Mouse (Mus musculus) heart, adult 11 months (tissue): ENCODE data around the gene Olfr701.

ENCODE experiments used
- DNase-seq: peaks from one replicate; pipeline ENCODE4 v3.0.0; 2022

Gene Olfr701

GRCm38 (mm10) chr7:106813829-106814228 lies at the start of gene Olfr701:
Olfr701 (plus strand) TSS chr7:106814129.
- DNase-seq = no peak

GRCm38 (mm10) chr7:106788330-106788729 lies 25.6 kb upstream of the Olfr701 start:
- DNase-seq = no peak

- DNase-seq = no peak
These were observed 20.8 kb upstream of the Olfr701 start, which contains the start of gene Olfr699 for GRCm38 (mm10) chr7:106793098-106793497. Olfr699 (minus strand) TSS chr7:106793198.

DNA sequence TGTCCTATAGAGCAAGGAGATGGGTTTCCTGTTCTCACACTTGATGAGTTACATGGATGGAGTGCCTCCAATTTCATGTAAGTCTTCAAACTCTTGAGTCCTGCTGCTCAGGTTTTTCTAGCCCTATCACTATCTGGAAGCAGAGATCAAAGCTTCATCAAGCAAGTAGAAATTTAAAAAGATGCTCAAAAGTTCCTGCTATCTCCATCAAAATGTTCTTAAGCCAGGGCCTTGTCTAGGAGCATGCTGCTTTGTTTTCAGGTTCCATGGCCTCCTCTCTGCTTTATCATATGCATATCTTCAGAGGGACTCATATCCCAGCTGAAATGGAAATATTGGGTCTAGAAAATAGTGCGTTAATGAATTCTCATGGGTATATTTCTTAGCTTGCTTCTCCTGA lies 5.2 kb upstream of the Olfr701 start, which contains the start of gene Olfr700:
Gene Olfr700, minus strand, starts transcription at position 101 of the 400 bp plus-strand sequence.
- DNase-seq = no peak

DNA sequence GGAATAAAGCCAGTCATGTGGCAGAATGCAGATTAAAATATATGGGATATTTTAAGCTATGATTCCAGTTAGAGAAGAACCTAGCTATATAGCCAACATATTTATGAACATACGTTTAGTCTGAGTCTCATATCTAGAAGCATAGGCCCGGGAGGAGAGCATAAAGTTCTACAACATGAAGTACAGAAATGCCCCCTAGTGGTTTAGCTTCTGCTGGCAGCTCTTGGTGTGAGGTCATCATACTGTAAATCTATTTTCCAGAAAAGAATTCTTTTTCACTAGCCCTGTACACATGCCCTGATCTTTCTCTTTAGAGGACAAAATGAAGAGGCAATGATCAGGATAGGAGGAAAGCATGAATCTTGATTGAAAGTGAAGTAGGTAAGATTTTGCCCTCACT lies 1.8 kb downstream of the Olfr701 start:
- DNase-seq = no peak

DNA sequence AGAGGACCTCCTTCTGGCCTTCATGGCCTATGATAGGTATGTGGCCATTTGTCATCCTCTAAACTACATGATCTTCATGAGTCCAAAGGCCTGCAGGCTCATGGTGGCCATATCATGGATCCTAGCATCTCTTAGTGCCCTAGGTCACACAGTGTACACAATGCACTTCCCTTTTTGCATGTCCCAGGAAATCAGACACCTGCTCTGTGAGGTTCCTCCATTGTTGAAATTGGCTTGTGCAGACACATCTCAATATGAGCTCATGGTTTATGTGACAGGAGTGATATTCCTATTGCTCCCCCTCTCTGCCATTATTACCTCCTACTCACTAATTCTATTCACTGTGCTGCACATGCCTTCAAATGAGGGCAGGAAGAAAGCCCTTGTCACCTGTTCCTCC lies 4.5 kb downstream of the Olfr701 start:
- peak; percentile 54 for DNase-seq

DNA sequence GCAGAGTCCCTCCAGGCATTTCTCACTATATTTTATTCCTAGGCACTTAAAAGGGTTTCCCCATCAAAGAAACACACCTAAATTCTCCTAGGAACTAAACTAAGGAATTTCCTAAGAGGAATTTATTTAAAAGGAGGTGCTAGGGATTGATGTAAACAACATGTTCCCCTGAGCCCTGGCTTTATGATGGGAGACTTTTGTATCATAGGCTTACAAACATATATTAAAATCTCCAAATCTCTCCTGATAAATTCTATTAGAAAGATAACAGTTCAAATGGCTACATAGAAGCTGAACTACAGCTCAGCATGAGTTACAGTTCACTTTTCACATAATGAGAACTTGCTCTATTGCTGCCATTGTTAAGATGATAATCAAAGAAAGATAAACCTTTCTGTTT lies 19.9 kb downstream of the Olfr701 start, which contains the start of gene Olfr702:
Gene Olfr702, minus strand, starts transcription at position 101 of the 400 bp plus-strand sequence.
- DNase-seq = no peak

DNA sequence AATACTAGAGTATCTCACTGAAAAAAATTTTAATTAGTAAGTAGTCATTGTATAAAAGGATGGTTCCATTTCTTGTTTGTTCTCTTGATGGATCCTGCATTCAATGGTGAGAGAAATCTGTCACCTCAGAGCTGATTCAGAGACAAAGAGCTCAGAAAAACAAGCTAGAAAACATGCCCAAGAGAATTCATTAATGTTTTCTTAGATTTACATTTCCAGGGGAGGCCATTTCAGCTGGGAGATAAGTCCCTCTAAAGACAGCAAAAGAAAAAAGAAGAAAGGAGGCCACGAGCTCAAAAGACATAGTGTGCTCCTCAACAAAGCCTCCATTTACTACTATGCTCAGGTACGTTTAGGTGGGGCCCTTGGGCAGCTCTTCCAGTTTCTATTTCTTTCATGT lies 29.1 kb downstream of the Olfr701 start, which contains the start of gene Olfr703:
Gene Olfr703, plus strand, starts transcription at position 301 of the 400 bp plus-strand sequence.
- DNase-seq = no peak

GRCm38 (mm10) chr7:106862885-106863284 lies 49.0 kb downstream of the Olfr701 start, which contains the start of gene Olfr704:
Olfr704 (plus strand) TSS chr7:106863185.
- no peak for DNase-seq
